Mouse (Mus musculus): ENCODE measurements around the gene Ccdc87.

DNA sequence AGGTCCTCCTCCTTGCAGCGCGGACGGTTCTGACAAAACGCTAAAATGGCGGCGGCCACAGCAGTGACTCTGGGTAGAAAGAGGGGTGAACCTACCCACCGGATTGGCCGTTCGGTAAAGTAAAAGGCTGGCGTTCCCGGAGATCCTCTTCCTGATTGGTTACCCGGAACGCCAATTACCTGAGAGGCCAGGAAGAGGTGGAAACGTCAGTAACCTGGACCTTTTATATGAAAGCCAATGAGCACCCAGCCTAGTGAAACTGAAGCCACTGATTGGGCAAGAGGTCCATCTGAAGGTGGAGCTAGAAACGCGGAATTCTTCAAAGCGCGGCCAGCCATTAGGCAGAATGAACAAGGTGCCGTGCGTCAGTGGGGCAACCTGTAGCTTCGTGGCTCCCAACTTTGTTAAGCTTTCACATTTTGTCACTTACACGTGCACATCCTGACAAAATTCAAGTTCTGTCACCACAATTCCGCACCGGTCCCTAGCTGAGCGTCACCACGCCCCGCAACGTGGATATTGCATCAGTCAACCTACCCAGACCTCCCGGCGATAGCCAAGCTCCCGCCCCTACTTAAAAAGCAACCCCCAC lies 45.2 kb upstream of the Ccdc87 start, which contains the start of gene Rbm4:
- TF ChIP-seq CTCF (IDR thresholded peaks at IDR 0.05; ENCODE audit: low read depth, low read length) (no peak), GATA1 (IDR thresholded peaks at IDR 0.05; ENCODE audit: borderline replicate concordance, low read length) (no peak), POLR2AphosphoS5 (IDR thresholded peaks at IDR 0.05; ENCODE audit: insufficient replicate concordance, low read depth, low read length) (0 out of 2 replicates have a peak, but pooled peaks have one; percentile 70), TAL1 (conservative IDR thresholded peaks at IDR 0.05; ENCODE audit: low read depth, low read length) (no peak), GATA2 (IDR thresholded peaks at IDR 0.05; ENCODE audit: borderline replicate concordance, low read depth, low read length) (no peak)

All from G1E (cell line).